In genomic region chr9:100642840-100643697, GRCm38 (mm10) we compare ENCODE assay signal across 8 mouse cellular contexts. TPM values are rescaled to one million over a fixed set of nuclear protein-coding genes. Genes with fewer than 3 reads are reported as not detected.
DNase-seq lines count a peak whose midpoint lies in the region; ATAC-seq and TF ChIP-seq lines count a peak whose summit lies in the region.

No protein-coding gene starts in this region.

- peak overlapping the region; percentile 84 for H3K4me3 ChIP-seq in embryonic facial prominence, embryonic 14.5 days (ENCODE audit: low read depth, low read length)
- H3K4me3 ChIP-seq in heart, adult 2 months, result peak overlapping the region; percentile 63
- peak overlapping the region; percentile 74 for H3K4me3 ChIP-seq in limb, embryonic 13.5 days
- peak overlapping the region; percentile 88 for H3K4me3 ChIP-seq in midbrain, embryonic 16.5 days (ENCODE audit: low read depth, low read length)

- H3K79me2 ChIP-seq in heart, adult 2 months (replicated peaks; ENCODE audit: control insufficient read depth, insufficient read depth, low read length), result peaks cover 1% of the 10 kb centered on the region; the same call in 1 of the 2 replicates

- peak; percentile 95 for TF ChIP-seq CTCF in heart, adult 2 months (IDR thresholded peaks at IDR 0.05)

- H3K9ac ChIP-seq in embryonic facial prominence, embryonic 14.5 days (ENCODE audit: low read depth, low read length), result peak overlapping the region; percentile 97
- H3K9ac ChIP-seq in heart, adult 2 months (ENCODE audit: low read depth, low read length), result peak overlapping the region; percentile 89
- H3K9ac ChIP-seq in limb, embryonic 13.5 days, result peak overlapping the region; percentile 93
- H3K9ac ChIP-seq in midbrain, embryonic 16.5 days (ENCODE audit: low read depth, low read length), result peak overlapping the region; percentile 95

- DNase-seq in 3T3-L1 (ENCODE audit: low read depth, low spot score), result peak; percentile 92
- DNase-seq in adrenal gland, postnatal 4 days (ENCODE audit: low spot score in 2 of 2), result peak; percentile 99 to 100
- DNase-seq in embryonic facial prominence, embryonic 14.5 days (ENCODE audit: low spot score), result peak; percentile 99
- peak; percentile 100 for DNase-seq in heart, adult 2 months
- peak; percentile 99 for DNase-seq in kidney, adult 8-10 months
- DNase-seq in spleen, postnatal 10 days (ENCODE audit: low spot score in 2 of 2), result peak; percentile 99

- peak overlapping the region; percentile 64 for H3K4me2 ChIP-seq in embryonic facial prominence, embryonic 14.5 days (ENCODE audit: low read depth, low read length)
- peak overlapping the region; percentile 74 for H3K4me2 ChIP-seq in limb, embryonic 13.5 days (replicated peaks)
- H3K4me2 ChIP-seq in midbrain, embryonic 16.5 days (ENCODE audit: low read length), result peak overlapping the region; percentile 66

- H3K36me3 ChIP-seq in embryonic facial prominence, embryonic 14.5 days (ENCODE audit: control insufficient read depth, insufficient read depth, low read length), result 0 out of 2 replicates have a peak, but pooled peaks cover 2% of the 10 kb centered on the region
- H3K36me3 ChIP-seq in heart, adult 2 months (ENCODE audit: control insufficient read depth, insufficient read depth, low read length), result peaks cover 3% of the 10 kb centered on the region
- H3K36me3 ChIP-seq in limb, embryonic 13.5 days, result no peaks in the 10 kb centered on the region
- H3K36me3 ChIP-seq in midbrain, embryonic 16.5 days (ENCODE audit: control insufficient read depth, insufficient read depth, low read length), result no peaks in the 10 kb centered on the region

- TF ChIP-seq POLR2A in heart, adult 2 months (IDR thresholded peaks at IDR 0.05; ENCODE audit: insufficient read depth, low read depth, low read length), result peak; percentile 73

- H3K27ac ChIP-seq in embryonic facial prominence, embryonic 14.5 days (replicated peaks; ENCODE audit: low read depth, low read length), result peak overlapping the region; percentile 99
- peak overlapping the region; percentile 97 for H3K27ac ChIP-seq in heart, adult 2 months
- peak overlapping the region; percentile 98 for H3K27ac ChIP-seq in limb, embryonic 13.5 days
- peak overlapping the region; percentile 99 for H3K27ac ChIP-seq in midbrain, embryonic 16.5 days (ENCODE audit: low read length)

- H3K9me3 ChIP-seq in embryonic facial prominence, embryonic 14.5 days (ENCODE audit: control insufficient read depth, low read length), result no peaks in the 10 kb centered on the region
- no peaks in the 10 kb centered on the region for H3K9me3 ChIP-seq in limb, embryonic 13.5 days
- H3K9me3 ChIP-seq in midbrain, embryonic 16.5 days (replicated peaks; ENCODE audit: control insufficient read depth, low read length, poor library complexity, severe bottlenecking), result no peaks in the 10 kb centered on the region

- H3K4me1 ChIP-seq in embryonic facial prominence, embryonic 14.5 days (ENCODE audit: control insufficient read depth, insufficient read depth, low read length), result peaks cover 17% of the 10 kb centered on the region
- peaks cover 3% of the 10 kb centered on the region for H3K4me1 ChIP-seq in heart, adult 2 months (ENCODE audit: control insufficient read depth, insufficient read depth, low read length)
- peaks cover 18% of the 10 kb centered on the region for H3K4me1 ChIP-seq in limb, embryonic 13.5 days
- H3K4me1 ChIP-seq in midbrain, embryonic 16.5 days (ENCODE audit: control insufficient read depth, insufficient read depth, low read length), result peaks cover 18% of the 10 kb centered on the region

- intact Hi-C loops in heart, adult 2 months (cut with DNase I), result loop anchor here (1.0 to 10.0 kb wide), 6 partner anchors 97 to 512 kb away; partner anchors contain the start of gene Nck1

- under 1% methylated on average over 58 of the region's 97 CpGs for WGBS in embryonic facial prominence, embryonic 14.5 days
- WGBS in heart, adult 2 months, result 1% methylated on average over 97 of the region's 97 CpGs
- WGBS in limb, embryonic 13.5 days, result under 1% methylated on average over 87 of the region's 97 CpGs
- WGBS in midbrain, embryonic 16.5 days, result under 1% methylated on average over 87 of the region's 97 CpGs

- H3K27me3 ChIP-seq in embryonic facial prominence, embryonic 14.5 days (replicated peaks; ENCODE audit: control insufficient read depth, insufficient read depth, low read length), result no peaks in the 10 kb centered on the region
- H3K27me3 ChIP-seq in heart, adult 2 months (ENCODE audit: control insufficient read depth, insufficient read depth, low read length), result no peaks in the 10 kb centered on the region
- H3K27me3 ChIP-seq in limb, embryonic 13.5 days, result no peaks in the 10 kb centered on the region
- no peaks in the 10 kb centered on the region for H3K27me3 ChIP-seq in midbrain, embryonic 16.5 days (ENCODE audit: control insufficient read depth, insufficient read depth, low read depth, low read length)

- ATAC-seq in embryonic facial prominence, embryonic 14.5 days (ENCODE audit: low read depth), result peak; percentile 98
- peak; percentile 98 for ATAC-seq in limb, embryonic 13.5 days (ENCODE audit: low FRiP score, low read depth)
- ATAC-seq in midbrain, embryonic 16.5 days, result peak; percentile 98

- peak; percentile 86 for TF ChIP-seq EP300 in heart, adult 2 months (IDR thresholded peaks at IDR 0.05; ENCODE audit: insufficient read depth, low read depth, low read length)

RNA-seq across cellular contexts. Expression of gene Stag1, which starts 45.5 kb away (rescaled TPM):
- total RNA-seq in adrenal gland, postnatal 4 days (2021), result 10 to 100 TPM; 56.9 to 57.5 TPM
- polyA plus RNA-seq in embryonic facial prominence, embryonic 14.5 days (2014; fragmentation: Nextera tagmentation; extraction: Ambion mirVana), result 40.9 and 41.9 TPM in 2 replicates
- total RNA-seq in heart, adult 2 months (2021), result 10 to 100 TPM; 27.8 TPM
- 4.1 and 8.1 TPM in 2 replicates for polyA plus RNA-seq in heart, adult 2 months (2012; rRNA removed)
- polyA plus RNA-seq in limb, embryonic 13.5 days (2015; fragmentation: Nextera tagmentation; extraction: Ambion mirVana), result 52.5 and 55.4 TPM in 2 replicates
- 26.5 and 32.8 TPM in 2 replicates for polyA plus RNA-seq in midbrain, embryonic 16.5 days (2015; fragmentation: Nextera tagmentation; extraction: Ambion mirVana)

Comparison
In these comparisons a context has a peak if more than half of its experiments do, and no peak if none do; other contexts are left out.
1. Peak in every context shown above with its lines: DNase-seq, ATAC-seq, H3K4me3 ChIP-seq and H3K27ac ChIP-seq.